Mouse (Mus musculus) kidney, embryonic 15.5 days (tissue): ENCODE measurements around the gene Rnf32. TPM values are rescaled to one million over a fixed set of nuclear protein-coding genes. Genes with fewer than 3 reads are reported as not detected.

Source experiments
- polyA plus RNA-seq: library from polyadenylated mRNA; unstranded; fragments of >200 nt; fragmentation: Nextera tagmentation; extraction: Ambion mirVana; gene quantifications from 2 replicates; pipeline ENCODE4 v1.2.1, GENCODE M21; 2015

The Rnf32 gene
- polyA plus RNA-seq, 1 experiment from 2014 or later, result 1.8 TPM

Other genes with a start within 250 kb of the Rnf32 start
- 11.5 and 12.2 TPM in 2 replicates for gene Lmbr1, start 182.4 kb downstream of the Rnf32 start, polyA plus RNA-seq
- 25.9 and 29.3 TPM in 2 replicates for gene Nom1, start 238.7 kb downstream of the Rnf32 start, polyA plus RNA-seq